Mouse (Mus musculus): Measurements from ENCODE around the gene Socs3. TPM values are rescaled to one million over a fixed set of nuclear protein-coding genes. Genes with fewer than 3 reads are reported as not detected.

Gene Socs3
- polyA plus RNA-seq, 1 experiment from 2014 or later, result 8.2 TPM

DNA sequence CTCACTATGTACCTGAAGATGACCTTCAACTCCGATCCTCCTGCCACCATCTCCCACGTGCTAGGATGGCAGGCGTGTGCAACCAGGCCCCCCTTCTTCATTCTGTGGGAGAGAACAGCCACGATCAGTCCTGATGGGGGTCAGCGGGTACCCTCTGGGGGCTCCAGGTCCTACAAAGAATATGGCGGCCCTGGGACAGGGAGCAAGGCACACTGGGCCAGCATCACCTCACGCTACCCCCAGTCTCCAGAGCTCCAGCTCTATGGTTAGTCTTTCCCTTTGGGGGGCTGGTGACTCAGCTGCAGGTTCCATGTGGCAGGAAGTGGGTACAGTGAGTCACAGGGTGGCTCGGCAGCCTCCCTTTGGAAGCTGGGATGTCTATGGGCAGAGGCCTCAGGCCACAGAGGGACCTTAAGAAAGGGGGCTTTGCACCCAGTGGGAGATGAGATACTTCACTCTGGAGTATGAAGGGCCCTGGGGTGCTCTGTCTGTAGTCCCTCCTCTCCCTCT, 28.5 kb downstream of the Socs3 start:
- Histone ChIP-seq H3K9me3 (replicated peaks; ENCODE audit: control insufficient read depth, low read length) (no peaks in the 10 kb centered on the region), H3K27ac (ENCODE audit: low read length) (no peak overlapping the region), H3K4me2 (ENCODE audit: low read depth, low read length) (no peak overlapping the region), H3K4me3 (ENCODE audit: low read length) (no peak overlapping the region), H3K36me3 (ENCODE audit: control insufficient read depth, insufficient read depth) (no peaks in the 10 kb centered on the region), H3K27me3 (ENCODE audit: control insufficient read depth, insufficient read depth, low read length) (no peaks in the 10 kb centered on the region), H3K9ac (ENCODE audit: low read length) (no peak overlapping the region), H3K4me1 (ENCODE audit: control insufficient read depth, insufficient read depth, low read length) (peaks cover 25% of the 10 kb centered on the region)
- 89% methylated on average over 8 of the region's 8 CpGs for WGBS
- ATAC-seq (replicated peaks; ENCODE audit: extremely low read depth, insufficient read depth, low FRiP score), result no peak

DNA sequence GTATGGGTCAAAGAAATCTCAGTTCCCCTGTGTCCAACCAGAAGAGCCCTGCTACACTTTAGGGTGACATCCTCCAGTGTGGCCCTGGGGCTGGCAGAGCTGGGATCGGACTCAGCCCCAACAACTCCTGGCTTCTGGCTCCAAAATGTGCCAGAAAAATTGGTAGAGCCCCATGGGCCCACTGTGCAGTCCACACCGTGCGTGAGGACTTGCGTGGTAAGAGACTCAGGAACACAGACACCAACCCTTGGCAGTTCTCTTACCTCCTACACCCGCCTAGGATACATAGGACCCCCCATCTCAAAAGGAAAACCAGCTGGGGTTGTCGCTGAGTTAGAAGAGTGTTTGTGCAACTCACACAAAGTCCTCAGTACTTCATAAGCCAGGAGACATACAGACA, 29.0 kb downstream of the Socs3 start:
- 90% methylated on average over 6 of the region's 6 CpGs for WGBS
- Histone ChIP-seq H3K9me3 (replicated peaks; ENCODE audit: control insufficient read depth, low read length) (no peaks in the 10 kb centered on the region), H3K4me3 (ENCODE audit: low read length) (no peak overlapping the region), H3K27ac (ENCODE audit: low read length) (no peak overlapping the region; the same call in 1 of the 2 replicates), H3K4me1 (ENCODE audit: control insufficient read depth, insufficient read depth, low read length) (peaks cover 30% of the 10 kb centered on the region), H3K9ac (ENCODE audit: low read length) (no peak overlapping the region), H3K36me3 (ENCODE audit: control insufficient read depth, insufficient read depth) (no peaks in the 10 kb centered on the region), H3K27me3 (ENCODE audit: control insufficient read depth, insufficient read depth, low read length) (no peaks in the 10 kb centered on the region), H3K4me2 (ENCODE audit: low read depth, low read length) (no peak overlapping the region)
- no peak for ATAC-seq (replicated peaks; ENCODE audit: extremely low read depth, insufficient read depth, low FRiP score)

DNA sequence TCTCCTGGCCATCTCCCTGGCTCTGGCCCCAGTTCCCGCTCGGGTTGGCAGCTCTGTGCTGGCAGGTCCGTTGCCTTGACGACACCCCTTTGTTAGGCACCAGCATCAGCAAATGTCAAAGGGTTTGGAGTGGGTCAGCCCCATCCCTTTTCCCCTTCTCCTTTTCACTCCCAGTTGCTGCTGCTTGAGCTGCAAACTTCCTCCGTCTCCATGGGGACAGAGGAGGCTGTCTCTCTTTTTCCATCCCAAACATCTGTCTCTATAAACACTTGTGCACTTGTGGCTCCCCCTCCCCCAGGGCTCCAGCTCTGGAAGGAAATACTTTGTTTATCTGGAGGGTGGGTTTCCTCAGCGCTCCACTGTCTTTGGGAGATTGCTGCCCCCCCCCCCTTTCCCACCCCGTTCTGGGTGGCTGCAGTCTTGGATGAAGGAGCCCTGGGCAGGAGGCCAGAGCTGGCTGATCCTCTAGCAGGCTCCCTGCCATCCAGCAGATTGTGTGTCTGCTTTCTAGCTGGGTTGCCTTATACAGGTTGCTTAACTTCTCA, 30.0 kb downstream of the Socs3 start:
- Histone ChIP-seq H3K4me2 (ENCODE audit: low read depth, low read length) (peak overlapping the region; percentile 7; the same call in 1 of the 2 replicates), H3K27ac (ENCODE audit: low read length) (peak overlapping the region; percentile 42; the same call in 1 of the 2 replicates), H3K27me3 (ENCODE audit: control insufficient read depth, insufficient read depth, low read length) (no peaks in the 10 kb centered on the region), H3K4me3 (ENCODE audit: low read length) (no peak overlapping the region), H3K36me3 (ENCODE audit: control insufficient read depth, insufficient read depth) (no peaks in the 10 kb centered on the region), H3K9me3 (replicated peaks; ENCODE audit: control insufficient read depth, low read length) (no peaks in the 10 kb centered on the region), H3K9ac (ENCODE audit: low read length) (no peak overlapping the region), H3K4me1 (ENCODE audit: control insufficient read depth, insufficient read depth, low read length) (peaks cover 40% of the 10 kb centered on the region)
- peak; percentile 74 for ATAC-seq (replicated peaks; ENCODE audit: extremely low read depth, insufficient read depth, low FRiP score)
- 11% methylated on average over 7 of the region's 7 CpGs for WGBS

DNA sequence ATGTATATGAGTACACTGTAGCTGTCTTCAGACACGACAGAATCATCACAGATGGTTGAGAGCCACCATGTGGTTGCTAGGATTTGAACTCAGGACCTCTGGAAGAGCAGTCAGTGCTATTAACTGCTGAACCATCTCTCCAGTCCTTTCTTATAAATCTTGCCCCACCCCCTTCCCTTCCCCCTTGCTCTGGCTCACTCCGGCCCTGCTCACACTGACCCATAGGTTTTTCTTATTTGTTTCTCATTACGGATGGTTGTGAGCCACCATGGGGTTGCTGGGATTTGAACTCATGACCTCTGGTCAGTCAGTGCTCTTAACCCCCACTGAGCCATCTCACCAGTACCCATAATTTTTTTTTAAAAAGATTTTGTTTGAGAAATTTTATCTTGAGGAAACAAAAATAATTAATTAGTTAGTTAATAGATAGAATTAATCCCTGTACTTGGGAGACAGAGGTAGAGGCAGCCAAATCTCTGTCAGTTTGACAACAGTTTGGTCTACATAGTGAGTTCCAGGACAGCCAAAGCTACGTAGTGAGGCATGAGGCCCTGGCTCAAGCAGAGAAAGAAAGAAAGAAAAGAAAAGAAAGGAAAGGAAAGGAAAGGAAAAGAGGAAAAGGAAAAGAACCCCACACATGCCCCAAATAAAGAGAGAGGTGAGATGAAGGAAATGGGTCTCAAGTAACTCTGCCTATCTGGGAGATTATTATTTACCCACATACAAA, 30.7 kb downstream of the Socs3 start:
- Histone ChIP-seq H3K27me3 (ENCODE audit: control insufficient read depth, insufficient read depth, low read length) (no peaks in the 10 kb centered on the region), H3K4me3 (ENCODE audit: low read length) (no peak overlapping the region), H3K27ac (ENCODE audit: low read length) (peak overlapping the region; percentile 42; the same call in 1 of the 2 replicates), H3K36me3 (ENCODE audit: control insufficient read depth, insufficient read depth) (no peaks in the 10 kb centered on the region), H3K4me2 (ENCODE audit: low read depth, low read length) (no peak overlapping the region; the same call in 1 of the 2 replicates), H3K4me1 (ENCODE audit: control insufficient read depth, insufficient read depth, low read length) (peaks cover 46% of the 10 kb centered on the region), H3K9ac (ENCODE audit: low read length) (no peak overlapping the region), H3K9me3 (replicated peaks; ENCODE audit: control insufficient read depth, low read length) (no peaks in the 10 kb centered on the region)
- no peak for ATAC-seq (replicated peaks; ENCODE audit: extremely low read depth, insufficient read depth, low FRiP score)
- WGBS, result 62% methylated on average over 4 of the region's 4 CpGs

DNA sequence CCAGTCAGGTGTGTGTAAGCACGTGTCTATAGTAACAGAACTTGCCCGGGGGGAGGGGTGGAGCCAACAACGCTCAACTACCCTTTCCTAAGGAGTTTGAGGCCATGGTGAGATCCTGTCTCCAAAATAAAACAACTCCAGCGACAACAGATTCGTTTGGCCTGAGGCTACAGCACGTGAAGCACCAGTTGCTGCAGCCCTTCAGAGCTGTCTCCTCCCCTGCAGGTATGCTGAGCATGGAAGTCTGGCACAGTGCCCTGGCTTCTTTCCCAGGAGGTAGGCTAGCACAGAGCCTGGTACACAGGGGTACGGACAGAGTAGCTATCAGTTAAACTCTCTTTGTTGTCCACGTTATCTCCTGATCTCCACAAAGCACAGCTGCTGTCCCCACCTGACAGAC, 33.6 kb downstream of the Socs3 start:
- no peaks in the 10 kb centered on the region for H3K36me3 ChIP-seq (ENCODE audit: control insufficient read depth, insufficient read depth)
- H3K4me1 ChIP-seq (ENCODE audit: control insufficient read depth, insufficient read depth, low read length), result peaks cover 47% of the 10 kb centered on the region
- H3K4me3 ChIP-seq (ENCODE audit: low read length), result no peak overlapping the region
- ATAC-seq (replicated peaks; ENCODE audit: extremely low read depth, insufficient read depth, low FRiP score), result peak; percentile 65
- no peaks in the 10 kb centered on the region for H3K9me3 ChIP-seq (replicated peaks; ENCODE audit: control insufficient read depth, low read length)
- H3K4me2 ChIP-seq (ENCODE audit: low read depth, low read length), result peak overlapping the region; percentile 30
- peaks cover 4% of the 10 kb centered on the region for H3K27me3 ChIP-seq (ENCODE audit: control insufficient read depth, insufficient read depth, low read length)
- 18% methylated on average over 8 of the region's 8 CpGs for WGBS
- H3K9ac ChIP-seq (ENCODE audit: low read length), result peak overlapping the region; percentile 39; the same call in 1 of the 2 replicates
- H3K27ac ChIP-seq (ENCODE audit: low read length), result peak overlapping the region; percentile 80

DNA sequence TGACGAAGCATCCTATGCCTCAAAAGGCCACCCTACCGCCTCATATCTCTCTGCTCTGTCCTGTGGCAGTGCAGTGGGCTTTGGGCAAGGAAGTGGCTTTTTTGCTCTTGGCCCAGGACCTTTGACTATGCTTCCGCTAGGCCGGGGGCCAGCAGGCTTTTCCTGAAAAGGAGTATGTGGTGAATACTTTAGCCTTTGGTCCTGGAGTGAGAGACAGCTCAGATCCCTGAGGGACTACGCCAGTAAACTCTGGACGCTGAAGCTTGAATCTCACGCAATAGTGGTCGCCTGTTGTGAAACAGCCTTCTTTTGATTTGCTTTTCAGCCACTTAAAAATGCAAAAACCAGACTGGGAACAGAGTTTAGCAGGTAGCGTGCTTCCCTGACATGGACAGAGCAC, 34.2 kb downstream of the Socs3 start:
- 53% methylated on average over 9 of the region's 9 CpGs for WGBS
- H3K4me3 ChIP-seq (ENCODE audit: low read length), result no peak overlapping the region
- H3K27me3 ChIP-seq (ENCODE audit: control insufficient read depth, insufficient read depth, low read length), result peaks cover 4% of the 10 kb centered on the region
- peak overlapping the region; percentile 30; the same call in 1 of the 2 replicates for H3K4me2 ChIP-seq (ENCODE audit: low read depth, low read length)
- H3K9me3 ChIP-seq (replicated peaks; ENCODE audit: control insufficient read depth, low read length), result no peaks in the 10 kb centered on the region
- H3K9ac ChIP-seq (ENCODE audit: low read length), result peak overlapping the region; percentile 39; the same call in 1 of the 2 replicates
- peak overlapping the region; percentile 80 for H3K27ac ChIP-seq (ENCODE audit: low read length)
- H3K36me3 ChIP-seq (ENCODE audit: control insufficient read depth, insufficient read depth), result no peaks in the 10 kb centered on the region
- no peak for ATAC-seq (replicated peaks; ENCODE audit: extremely low read depth, insufficient read depth, low FRiP score)
- peaks cover 45% of the 10 kb centered on the region for H3K4me1 ChIP-seq (ENCODE audit: control insufficient read depth, insufficient read depth, low read length)

DNA sequence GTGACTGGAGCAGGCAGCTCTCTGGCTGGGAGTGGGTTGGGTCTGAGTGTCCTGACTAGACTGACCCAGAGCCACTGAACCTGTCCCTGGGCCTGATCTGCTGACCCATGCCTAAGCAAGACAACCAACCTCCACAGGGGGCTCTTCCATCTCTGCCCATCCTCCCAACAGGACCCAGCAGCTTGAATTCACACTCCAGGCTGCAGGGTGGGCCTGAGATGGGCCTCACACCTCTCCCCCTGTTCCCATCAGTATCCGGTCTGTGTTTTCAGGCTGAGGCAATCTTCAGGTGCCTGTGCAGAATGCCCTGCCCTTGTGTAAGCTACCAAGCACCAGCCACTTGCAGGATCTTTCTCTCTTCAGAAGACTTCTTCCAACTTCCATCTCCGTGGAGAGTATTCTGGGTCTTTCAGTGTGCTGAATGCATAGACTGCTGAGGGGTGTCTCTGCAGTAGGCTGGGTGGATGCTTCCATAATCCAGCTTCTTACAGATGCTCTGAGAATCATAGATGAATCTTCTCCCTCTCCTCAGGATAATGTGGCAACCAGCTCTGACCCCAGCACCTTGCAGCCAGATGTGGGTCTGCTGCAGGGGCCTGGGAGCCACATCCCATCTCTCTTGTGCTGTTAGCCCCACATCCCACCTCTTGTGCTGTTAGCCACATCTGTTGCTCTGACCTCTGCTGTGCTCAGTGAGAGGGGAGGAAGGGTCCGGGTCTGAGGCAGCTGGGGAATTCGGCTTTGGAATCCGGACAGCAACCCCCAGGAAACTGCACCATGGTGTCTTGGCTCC, 35.1 kb downstream of the Socs3 start:
- H3K9ac ChIP-seq (ENCODE audit: low read length), result no peak overlapping the region
- ATAC-seq (replicated peaks; ENCODE audit: extremely low read depth, insufficient read depth, low FRiP score), result no peak
- H3K27ac ChIP-seq (ENCODE audit: low read length), result no peak overlapping the region; the same call in 1 of the 2 replicates
- H3K4me2 ChIP-seq (ENCODE audit: low read depth, low read length), result no peak overlapping the region
- H3K9me3 ChIP-seq (replicated peaks; ENCODE audit: control insufficient read depth, low read length), result no peaks in the 10 kb centered on the region
- H3K4me3 ChIP-seq (ENCODE audit: low read length), result no peak overlapping the region
- peaks cover 10% of the 10 kb centered on the region for H3K27me3 ChIP-seq (ENCODE audit: control insufficient read depth, insufficient read depth, low read length)
- H3K36me3 ChIP-seq (ENCODE audit: control insufficient read depth, insufficient read depth), result no peaks in the 10 kb centered on the region
- 73% methylated on average over 5 of the region's 5 CpGs for WGBS
- peaks cover 37% of the 10 kb centered on the region for H3K4me1 ChIP-seq (ENCODE audit: control insufficient read depth, insufficient read depth, low read length)

DNA sequence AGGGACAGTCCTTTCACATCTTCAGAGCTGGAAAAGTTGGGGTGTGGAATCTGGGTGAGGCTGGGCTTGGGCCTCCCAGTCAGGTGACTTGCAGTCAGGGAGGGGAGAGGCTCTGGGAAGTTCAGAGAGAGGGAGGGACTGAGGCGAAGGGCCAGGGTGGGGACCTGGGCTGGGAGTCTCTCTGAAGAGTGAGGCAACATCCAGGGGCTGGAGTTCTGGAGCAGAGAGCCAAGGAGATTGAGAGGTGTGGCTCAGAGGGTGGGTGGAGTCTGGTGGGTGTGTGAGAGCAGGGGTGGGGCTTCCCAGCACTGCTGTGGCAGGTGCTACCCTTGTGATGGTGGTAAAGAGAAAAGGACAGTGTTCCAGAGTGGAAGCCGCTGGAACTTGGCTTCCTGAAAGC, 35.7 kb downstream of the Socs3 start:
- Histone ChIP-seq H3K27me3 (ENCODE audit: control insufficient read depth, insufficient read depth, low read length) (peaks cover 13% of the 10 kb centered on the region), H3K9me3 (replicated peaks; ENCODE audit: control insufficient read depth, low read length) (no peaks in the 10 kb centered on the region), H3K4me3 (ENCODE audit: low read length) (no peak overlapping the region), H3K4me2 (ENCODE audit: low read depth, low read length) (no peak overlapping the region), H3K36me3 (ENCODE audit: control insufficient read depth, insufficient read depth) (no peaks in the 10 kb centered on the region), H3K27ac (ENCODE audit: low read length) (no peak overlapping the region), H3K4me1 (ENCODE audit: control insufficient read depth, insufficient read depth, low read length) (peaks cover 34% of the 10 kb centered on the region), H3K9ac (ENCODE audit: low read length) (no peak overlapping the region)
- ATAC-seq (replicated peaks; ENCODE audit: extremely low read depth, insufficient read depth, low FRiP score), result peak; percentile 49; the same call in 1 of the 2 replicates
- WGBS, result 44% methylated on average over 2 of the region's 2 CpGs
